Mouse (Mus musculus) limb, embryonic 15.5 days (tissue): ENCODE measurements at regions not wholly inside any gene's neighbourhood (a gene's known extent, or its start where the extent isn't known, plus 50 kb on each side); places are given as distances from the start of the nearest gene placed in this dataset.
A peak's percentile ranks its signal among the peaks of the same experiment; 100 is the strongest.

Experiments
- ATAC-seq: fragments of 200-750 bp; cut with Nextera tagmentation; 2 replicates; pipeline ENCODE4 v1.8.0; 2017; ENCODE audit warnings: low read depth, moderate TSS enrichment; ENCODE audit not compliant: insufficient number of reproducible peaks, low FRiP score, low TSS enrichment
- H3K27ac ChIP-seq: fragments of 300-500 bp; sonication (generic); 2 replicates; pipeline ENCODE4 v1.5.1; 2015; ENCODE audit warnings: moderate library complexity, mild to moderate bottlenecking, inconsistent platforms
- H3K27me3 ChIP-seq: fragments of 300-500 bp; sonication (generic); 2 replicates; pipeline ENCODE4 v1.6.1; 2015; ENCODE audit warnings: inconsistent platforms
- H3K36me3 ChIP-seq: fragments of 300-500 bp; sonication (generic); 2 replicates; pipeline ENCODE4 v1.6.1; 2015; ENCODE audit warnings: inconsistent platforms
- H3K4me1 ChIP-seq: fragments of 300-500 bp; sonication (generic); 2 replicates; pipeline ENCODE4 v1.6.1; 2015; ENCODE audit warnings: inconsistent platforms
- H3K4me2 ChIP-seq: fragments of 300-500 bp; sonication (generic); 2 replicates; pipeline ENCODE4 v1.6.1; 2015; ENCODE audit warnings: mild to moderate bottlenecking, inconsistent platforms
- H3K4me3 ChIP-seq: fragments of 300-500 bp; sonication (generic); 2 replicates; pipeline ENCODE4 v1.5.1; 2015; ENCODE audit warnings: mild to moderate bottlenecking, inconsistent platforms
- H3K9ac ChIP-seq: fragments of 300-500 bp; sonication (generic); 2 replicates; pipeline ENCODE4 v1.6.1; 2015; ENCODE audit warnings: inconsistent platforms
- H3K9me3 ChIP-seq: fragments of 300-500 bp; sonication (generic); 2 replicates; pipeline ENCODE4 v1.6.1; 2016; ENCODE audit warnings: inconsistent platforms
- WGBS: fragments of 180-500 bp; shearing (Covaris S2); methylation state at CpG from one replicate; pipeline ENCODE4 v1.1.7; 2015; 5-methylcytosine and 5-hydroxymethylcytosine counted together

DNA sequence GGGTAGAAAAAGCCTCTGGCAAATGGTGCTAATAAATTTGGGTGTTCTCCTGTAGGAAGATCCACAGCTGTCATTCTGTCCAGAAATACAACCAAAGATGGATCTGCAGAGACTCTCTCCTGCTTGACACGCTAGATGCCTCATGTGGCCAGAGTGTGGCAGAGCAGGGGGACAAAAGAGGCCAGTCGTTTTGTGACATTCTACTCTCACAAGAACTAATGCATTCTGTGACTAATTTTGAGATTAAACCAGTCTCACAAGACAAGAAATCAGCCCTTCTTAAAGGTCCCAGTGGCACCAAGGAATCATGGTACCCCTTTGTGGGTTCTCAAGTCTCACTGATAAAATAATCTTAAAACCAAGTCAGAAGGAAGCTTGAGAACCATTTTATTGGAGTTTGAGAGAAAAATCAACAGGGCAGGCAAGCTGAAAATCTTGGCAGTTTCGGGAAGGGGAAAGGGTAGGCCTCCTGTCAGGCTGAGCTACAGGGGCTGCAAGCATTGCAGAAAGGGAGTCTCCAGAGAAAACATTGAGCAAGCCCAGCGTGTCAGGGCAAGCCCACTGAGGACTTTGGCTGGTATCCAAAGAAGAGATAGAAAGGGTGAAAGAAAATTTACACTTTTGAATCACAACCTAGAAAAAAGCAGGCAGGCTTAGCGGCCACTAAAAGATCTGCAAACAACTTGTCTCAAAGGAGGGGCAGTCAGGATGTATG is 50.8 kb upstream of the C2cd4b start:
- Histone ChIP-seq H3K36me3 (no peaks in the 10 kb centered on the region), H3K4me3 (no peak overlapping the region), H3K9ac (no peak overlapping the region), H3K27me3 (no peaks in the 10 kb centered on the region), H3K4me1 (no peaks in the 10 kb centered on the region), H3K27ac (peak overlapping the region; percentile 14; the same call in 1 of the 2 replicates), H3K9me3 (no peaks in the 10 kb centered on the region), H3K4me2 (no peak overlapping the region)
- WGBS: 37% methylated on average over 5 of the region's 5 CpGs
- no peak for ATAC-seq
